Mouse (Mus musculus): ENCODE results near the gene Rbm7. TPM values are rescaled to one million over a fixed set of nuclear protein-coding genes. Genes with fewer than 3 reads are reported as not detected.
"Not testable (repeated sequence)": the region's sequence is repeated elsewhere in the genome, so short reads cannot be mapped to it uniquely, and the experiment has no call there.

The Rbm7 gene
- 10 to 100 TPM; 34.0 to 38.9 TPM for total RNA-seq (2021)
- long read RNA-seq, experiment 1, transcript Rbm7-204 (6 exons, 1,867 nt), result major isoform, 23 of 50 reads
- long read RNA-seq, experiment 1, transcript Rbm7-201 (5 exons, 1,773 nt), result minor isoform, 12 of 50 reads
- long read RNA-seq, experiment 1, partial matches to known transcripts, result 8 of 50 reads
- long read RNA-seq, experiment 1, other reads (novel, unspliced or antisense), result 4 of 50 reads
- long read RNA-seq, experiment 2, transcript Rbm7-204 (6 exons, 1,867 nt), result minor isoform, 16 of 54 reads
- long read RNA-seq, experiment 2, transcript Rbm7-201 (5 exons, 1,773 nt), result major isoform, 28 of 54 reads
- long read RNA-seq, experiment 2, partial matches to known transcripts, result 3 of 54 reads
- long read RNA-seq, experiment 2, other reads (novel, unspliced or antisense), result 6 of 54 reads

DNA sequence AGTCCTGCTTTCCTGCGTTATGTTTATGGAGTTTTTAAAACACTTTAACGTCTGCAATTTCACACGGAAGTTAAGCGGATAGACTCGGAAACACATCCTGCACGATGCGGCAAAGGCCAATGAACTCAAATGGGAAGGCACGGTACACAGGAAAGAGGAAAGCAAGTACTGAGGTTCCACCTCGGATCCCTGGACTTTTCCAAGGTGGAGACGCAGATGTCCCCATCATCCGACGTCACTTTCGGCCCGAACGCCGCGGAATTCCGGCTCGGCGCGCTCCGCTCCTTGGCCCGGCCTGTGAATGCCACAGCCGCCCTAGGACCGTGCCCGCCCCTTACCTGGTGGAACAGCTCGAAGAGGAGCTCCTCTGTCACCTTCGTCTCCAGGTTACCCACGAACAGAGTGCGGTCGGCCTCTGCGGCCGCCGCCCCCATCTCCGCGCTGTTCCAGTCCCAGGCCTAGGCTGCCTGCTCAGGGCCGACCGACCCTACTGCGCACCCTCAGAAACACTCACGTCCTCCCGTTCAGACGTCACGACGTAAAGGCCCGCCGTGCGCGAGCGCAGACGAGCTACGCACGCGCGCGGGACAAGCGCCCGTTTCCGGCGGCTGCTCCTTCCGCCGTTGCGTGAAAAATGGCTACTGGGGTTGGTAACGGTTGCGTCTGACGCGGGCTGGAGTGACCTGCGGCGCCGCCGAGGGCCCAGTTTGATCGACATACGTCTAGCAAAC lies at the start of gene Rbm7, which contains the start of gene Gm5617:
Gene Rbm7 (minus strand): TSS at position 483 of the 731 bp plus-strand sequence.
Gene Gm5617 (plus strand): TSS at position 626 of the 731 bp plus-strand sequence.
- peak; percentile 93 to 96 for DNase-seq (ENCODE audit: low spot score in 2 of 2)

DNA sequence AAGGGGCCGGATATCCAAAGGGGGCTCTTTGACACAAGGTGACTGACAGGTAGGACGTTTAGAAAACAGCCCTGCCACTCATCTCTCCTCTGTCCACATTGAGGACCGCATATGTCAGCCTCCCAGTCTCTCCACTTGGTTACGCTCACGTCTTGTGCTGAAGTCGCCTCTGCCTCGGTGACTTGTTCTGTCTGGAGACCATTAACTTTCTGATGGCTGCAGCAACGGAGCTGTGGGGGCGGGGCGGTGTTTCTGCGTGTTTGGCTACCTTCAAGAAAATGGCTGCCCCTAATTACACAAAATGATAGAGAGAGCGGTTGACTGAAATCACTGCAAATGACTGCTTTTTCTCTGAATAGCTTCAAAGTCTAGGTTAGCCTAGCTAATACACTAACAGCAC lies 43.6 kb upstream of the Rbm7 start:
- peak; percentile 12 to 19 for DNase-seq (ENCODE audit: low spot score in 2 of 2)

DNA sequence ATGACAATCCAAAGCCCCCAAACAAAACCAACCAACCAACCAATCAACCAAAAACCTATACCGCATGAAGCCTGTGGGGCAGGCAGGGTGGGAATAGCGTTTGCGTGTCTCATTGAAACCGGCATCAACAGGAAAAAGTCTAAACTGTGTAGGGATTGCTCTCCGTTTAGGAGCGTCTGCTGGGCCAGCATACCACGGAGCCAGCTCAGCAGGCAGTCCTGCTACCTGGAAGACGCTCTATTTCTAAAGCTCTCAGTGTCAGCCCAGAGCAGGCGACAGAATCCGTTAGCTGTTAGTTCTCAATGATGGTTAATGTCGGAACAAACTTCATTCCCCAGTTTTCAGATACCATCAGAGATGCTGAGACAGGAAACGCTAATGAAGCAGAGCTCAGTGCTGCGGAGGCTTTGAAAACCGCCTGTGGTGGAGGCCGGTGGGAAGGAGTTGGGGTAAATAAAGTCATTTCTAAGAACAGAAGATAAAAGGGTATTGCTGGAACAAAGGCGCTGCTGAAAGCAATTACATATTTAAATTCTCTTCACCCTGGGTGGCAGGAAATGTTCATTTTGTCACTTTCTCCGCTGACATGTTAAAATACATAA lies 43.0 kb upstream of the Rbm7 start:
- DNase-seq (ENCODE audit: low spot score in 2 of 2), result peak in 1 of 2 experiments; percentile 6

GRCm38 (mm10) chr9:48537616-48538015 lies 42.5 kb upstream of the Rbm7 start:
- not testable (repeated sequence) for DNase-seq (ENCODE audit: low spot score in 2 of 2)

- DNase-seq (ENCODE audit: low spot score in 2 of 2), result no peak
These were observed 41.3 kb upstream of the Rbm7 start for GRCm38 (mm10) chr9:48536414-48536813.

DNA sequence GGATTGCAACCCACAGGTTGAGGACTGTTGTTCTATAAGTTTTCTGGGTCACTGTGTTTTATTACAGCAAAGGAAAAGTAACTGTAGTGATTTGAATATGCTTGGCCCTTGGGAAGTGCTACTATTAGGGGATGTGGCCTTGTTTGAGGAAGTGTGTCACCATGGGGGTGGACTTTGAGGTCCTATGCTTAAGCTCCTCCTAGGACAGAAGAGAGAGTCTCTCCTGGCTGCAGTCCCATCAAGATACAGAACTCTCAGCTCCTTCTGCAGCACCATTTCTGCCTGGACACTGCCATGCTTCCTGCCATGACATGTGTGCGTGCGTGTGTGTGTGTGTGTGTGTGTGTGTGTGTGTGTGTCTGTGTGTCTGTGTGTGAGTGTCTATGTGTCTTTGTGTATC lies 37.6 kb upstream of the Rbm7 start:
- no peak for DNase-seq (ENCODE audit: low spot score in 2 of 2)

GRCm38 (mm10) chr9:48532203-48532602 lies 37.1 kb upstream of the Rbm7 start:
- DNase-seq (ENCODE audit: low spot score in 2 of 2), result no peak

DNA sequence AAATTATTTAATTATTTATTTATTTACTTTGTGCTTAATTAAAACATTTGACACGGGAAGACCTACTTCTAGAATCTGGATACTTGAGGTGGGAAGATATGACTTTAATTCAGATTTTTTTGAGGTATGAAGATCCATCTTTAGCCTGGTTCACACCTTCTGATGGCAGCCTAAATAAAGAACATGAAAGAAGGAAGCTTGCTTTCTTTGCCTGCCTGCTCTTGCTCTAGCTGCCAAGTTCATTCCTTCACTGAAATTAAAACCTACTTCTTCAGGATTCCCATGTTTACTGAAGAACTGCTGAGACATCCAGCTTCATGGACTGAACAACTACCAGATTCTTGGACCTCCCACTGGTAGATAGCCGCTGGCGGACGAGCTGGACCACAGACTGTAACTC lies 36.2 kb upstream of the Rbm7 start:
- DNase-seq (ENCODE audit: low spot score in 2 of 2), result no peak

GRCm38 (mm10) chr9:48526520-48526919 lies 31.4 kb upstream of the Rbm7 start:
- no peak for DNase-seq (ENCODE audit: low spot score in 2 of 2)

DNA sequence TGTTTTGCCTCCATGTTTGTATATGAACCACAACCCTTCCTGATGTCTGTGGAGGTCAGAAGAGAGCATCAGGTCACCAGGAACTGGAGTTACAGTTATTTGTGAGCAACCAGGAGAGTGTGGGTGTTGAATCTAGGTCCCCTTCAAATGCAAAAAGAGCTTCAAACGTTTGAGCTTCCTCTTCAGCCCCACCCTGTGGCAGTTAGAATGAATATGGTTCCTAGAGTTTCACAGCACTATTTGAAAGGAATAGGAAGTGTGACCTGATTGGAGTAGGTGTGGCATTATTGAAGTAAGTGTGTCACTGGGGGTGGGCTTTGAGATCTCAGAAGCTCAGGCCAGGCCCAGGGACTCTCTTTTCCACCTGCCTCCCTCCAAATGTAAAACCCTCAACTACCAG lies 30.5 kb upstream of the Rbm7 start:
- DNase-seq (ENCODE audit: low spot score in 2 of 2), result no peak

DNA sequence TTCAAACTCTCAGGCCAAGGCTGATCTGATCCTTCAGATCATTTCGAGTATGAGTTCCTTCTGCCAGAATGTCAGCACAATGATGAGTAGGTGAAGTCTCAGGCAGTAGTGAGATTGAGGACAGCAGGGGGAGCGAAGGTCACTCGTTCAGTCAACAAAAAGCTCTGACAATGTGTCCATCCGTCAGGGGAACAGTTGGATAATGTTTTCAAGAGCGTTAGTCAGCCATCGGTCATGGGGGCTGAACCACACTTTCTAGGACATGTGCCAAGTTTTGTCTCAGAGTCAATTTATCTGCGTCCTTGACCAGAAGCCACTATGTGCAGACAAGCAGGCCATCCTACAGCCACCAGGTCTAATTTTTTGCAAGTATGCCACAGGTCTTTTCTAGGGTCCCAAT lies 25.3 kb upstream of the Rbm7 start:
- DNase-seq (ENCODE audit: low spot score in 2 of 2), result not testable (repeated sequence)

GRCm38 (mm10) chr9:48517372-48518130 lies 22.5 kb upstream of the Rbm7 start:
- DNase-seq (ENCODE audit: low spot score in 2 of 2), result no peak

GRCm38 (mm10) chr9:48516615-48517371 lies 21.7 kb upstream of the Rbm7 start:
- peak in 1 of 2 experiments; percentile 22 for DNase-seq (ENCODE audit: low spot score in 2 of 2)

- no peak for DNase-seq (ENCODE audit: low spot score in 2 of 2)
These were observed 20.2 kb upstream of the Rbm7 start for GRCm38 (mm10) chr9:48515332-48515731.

DNA sequence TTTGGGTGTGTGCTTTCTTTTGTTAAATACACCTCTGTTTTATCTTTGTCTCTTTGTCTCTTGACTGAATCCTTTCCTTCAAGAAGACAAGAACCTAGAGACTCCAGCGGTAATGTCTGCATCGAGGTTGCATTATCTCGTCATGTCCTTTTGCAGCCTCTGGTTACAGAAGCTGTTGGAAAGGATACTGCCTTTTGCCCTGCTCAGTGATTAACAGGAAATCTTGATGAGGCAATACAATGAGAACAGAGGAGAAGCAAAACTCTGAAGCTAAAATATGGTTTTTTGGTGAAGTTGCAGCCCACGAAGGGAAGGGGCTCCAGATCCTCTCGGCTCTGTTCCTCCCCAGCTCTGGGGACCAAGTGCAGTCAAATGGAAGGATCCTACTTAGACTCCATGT lies 15.0 kb upstream of the Rbm7 start:
- DNase-seq (ENCODE audit: low spot score in 2 of 2), result no peak

GRCm38 (mm10) chr9:48504741-48505365 lies 9.8 kb upstream of the Rbm7 start:
- DNase-seq (ENCODE audit: low spot score in 2 of 2), result peak; percentile 28 to 68

DNA sequence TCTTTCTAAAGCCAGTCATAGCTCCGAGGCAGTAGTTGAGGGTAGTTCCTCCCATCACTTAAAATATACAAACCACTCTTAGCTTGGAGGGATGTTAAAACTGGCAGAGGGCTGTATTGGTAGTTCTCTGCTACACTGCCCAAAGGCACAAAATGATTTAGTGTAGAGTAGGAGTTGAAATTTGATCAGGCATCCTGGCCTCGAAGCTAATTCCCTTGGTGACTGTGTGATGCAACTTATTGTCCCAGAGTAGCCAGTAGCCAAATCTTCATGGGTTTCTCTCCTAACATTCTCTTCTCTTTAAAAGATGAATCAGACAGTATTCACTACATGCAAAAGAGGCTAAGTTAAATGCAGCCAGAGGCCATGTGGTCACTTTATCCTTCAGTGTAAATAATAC lies 7.9 kb upstream of the Rbm7 start:
- no peak for DNase-seq (ENCODE audit: low spot score in 2 of 2)

- no peak for DNase-seq (ENCODE audit: low spot score in 2 of 2)
These were observed 6.1 kb upstream of the Rbm7 start for GRCm38 (mm10) chr9:48501192-48501591.

GRCm38 (mm10) chr9:48495548-48495932 lies 441 bp upstream of the Rbm7 start:
- DNase-seq (ENCODE audit: low spot score in 2 of 2), result no peak
